Mouse (Mus musculus): Measurements from ENCODE around the gene Neurog3. TPM values are rescaled to one million over a fixed set of nuclear protein-coding genes. Genes with fewer than 3 reads are reported as not detected.

Neurog3 gene
- total and polyA plus RNA-seq, 3 experiments = not detected

DNA sequence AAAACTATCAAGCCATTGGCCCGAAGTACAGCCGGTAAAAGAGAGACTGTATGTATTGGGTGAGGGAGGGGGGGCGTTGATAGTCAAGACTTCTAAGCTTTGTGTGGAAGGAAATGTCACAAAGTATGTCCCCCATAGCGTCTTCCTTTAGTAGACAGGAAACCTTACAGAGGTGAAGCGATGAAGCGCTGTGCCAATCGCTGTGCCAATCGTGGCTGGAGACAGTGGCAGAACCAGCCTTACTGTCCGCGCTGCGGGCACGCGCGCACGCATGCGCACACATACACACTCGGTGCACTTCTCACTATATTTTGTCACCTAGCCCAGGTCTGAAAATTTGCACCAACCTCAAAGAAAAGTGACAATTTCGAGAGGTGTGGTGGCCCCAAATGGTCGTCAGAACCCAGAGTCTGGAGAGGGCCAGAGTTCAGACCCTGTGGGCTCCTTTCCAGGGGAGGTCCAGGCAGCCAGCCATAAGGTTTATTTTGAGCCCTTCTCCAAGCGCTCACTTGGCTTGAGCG is 5.1 kb upstream of the Neurog3 start:
- H3K27me3 ChIP-seq (ENCODE audit: control insufficient read depth in 1 of 2, insufficient read depth in 2 of 2, low read length in 2 of 2) = no peaks in the 10 kb centered on the region; a peak in 1 of 4 replicates

DNA sequence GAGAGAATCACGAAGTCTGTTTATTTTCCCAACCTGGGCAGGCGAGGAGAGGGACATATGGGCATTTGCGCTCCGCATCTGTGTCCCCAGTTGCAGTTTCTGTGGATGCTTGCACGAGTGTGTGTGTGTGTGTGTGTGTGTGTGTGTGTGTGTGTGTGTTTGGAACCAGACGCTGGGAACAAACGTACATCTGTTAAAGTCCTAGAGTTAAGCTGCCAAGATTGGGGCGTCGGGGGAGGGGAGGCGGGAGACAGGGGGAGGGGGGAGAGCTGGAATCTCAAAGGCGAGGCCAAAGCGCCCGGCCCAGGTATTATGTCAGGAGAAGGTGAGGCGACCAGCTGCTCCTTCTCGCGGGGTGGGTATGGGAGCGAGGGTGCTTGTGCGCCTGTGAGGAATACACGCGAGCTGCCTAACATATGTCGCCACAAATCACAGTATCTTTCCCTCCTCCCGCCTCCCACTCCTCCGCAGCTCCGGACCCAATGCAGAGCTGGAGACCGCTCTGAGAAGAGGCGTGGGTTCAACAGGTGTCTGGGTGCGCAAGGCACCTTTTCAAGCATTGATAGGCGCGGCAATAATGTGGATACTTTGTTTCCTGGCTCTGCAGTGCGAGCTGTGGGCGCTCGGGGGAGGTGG is 4.5 kb upstream of the Neurog3 start:
- Histone ChIP-seq H3K36me3 (ENCODE audit: control insufficient read depth in 1 of 2, insufficient read depth in 2 of 2, low read length in 2 of 2) (no peaks in the 10 kb centered on the region), H3K27me3 (ENCODE audit: control insufficient read depth in 1 of 2, insufficient read depth in 2 of 2, low read length in 2 of 2) (no peaks in the 10 kb centered on the region; a peak in 1 of 4 replicates), H3K79me2 (ENCODE audit: control insufficient read depth, insufficient read depth, low read length, poor library complexity) (no peaks in the 10 kb centered on the region), H3K27ac (ENCODE audit: control insufficient read depth, low read depth, low read length) (no peak overlapping the region), H3K9ac (ENCODE audit: control insufficient read depth, low read depth, low read length, poor library complexity, severe bottlenecking) (no peak overlapping the region), H3K4me1 (ENCODE audit: control insufficient read depth in 1 of 2, insufficient read depth in 2 of 2, low read length in 2 of 2) (no peaks in the 10 kb centered on the region), H3K9me3 (replicated peaks; ENCODE audit: insufficient read depth, low read length) (no peaks in the 10 kb centered on the region), H3K4me3 (ENCODE audit: control insufficient read depth in 1 of 2, insufficient read depth in 1 of 2, low read depth in 2 of 2, low read length in 2 of 2) (no peak overlapping the region)
- no peak for TF ChIP-seq EP300 (IDR thresholded peaks at IDR 0.05; ENCODE audit: low read depth in 1 of 2, low read length in 2 of 2)
- TF ChIP-seq TBP (IDR thresholded peaks at IDR 0.05; ENCODE audit: low read depth, low read length) = no peak
- TF ChIP-seq RAD21 (IDR thresholded peaks at IDR 0.05; ENCODE audit: low read depth, low read length) = no peak
- no peak for TF ChIP-seq TAL1 (IDR thresholded peaks at IDR 0.05; ENCODE audit: low read length)
- TF ChIP-seq ZMIZ1 (IDR thresholded peaks at IDR 0.05; ENCODE audit: low read depth, low read length) = no peak
- TF ChIP-seq UBTF (IDR thresholded peaks at IDR 0.05; ENCODE audit: borderline replicate concordance, insufficient read depth, low read depth, low read length) = no peak
- TF ChIP-seq POLR2A (IDR thresholded peaks at IDR 0.05; ENCODE audit: control insufficient read depth in 1 of 2, insufficient read depth in 1 of 2, low read depth in 1 of 2, low read length in 2 of 2, poor library complexity in 1 of 2) = no peak
- TF ChIP-seq ETS1 (IDR thresholded peaks at IDR 0.05; ENCODE audit: low read depth, low read length) = no peak
- no peak for TF ChIP-seq ZKSCAN1 (IDR thresholded peaks at IDR 0.05; ENCODE audit: low read depth, low read length)
- no peak for TF ChIP-seq BHLHE40 (IDR thresholded peaks at IDR 0.05; ENCODE audit: borderline replicate concordance, low read depth, low read length)
- no peak for TF ChIP-seq GABPA (IDR thresholded peaks at IDR 0.05; ENCODE audit: low read depth, low read length)
- no peak for TF ChIP-seq NELFE (IDR thresholded peaks at IDR 0.05; ENCODE audit: low read depth, low read length)
- no peak for TF ChIP-seq SIN3A (IDR thresholded peaks at IDR 0.05; ENCODE audit: low read length)
- no peak for TF ChIP-seq MYB (IDR thresholded peaks at IDR 0.05; ENCODE audit: low read depth, low read length)
- TF ChIP-seq E2F4 (IDR thresholded peaks at IDR 0.05; ENCODE audit: borderline replicate concordance, low read depth, low read length) = no peak
- no peak for TF ChIP-seq NRF1 (IDR thresholded peaks at IDR 0.05; ENCODE audit: insufficient read depth, low read depth, low read length, poor library complexity, severe bottlenecking)
- TF ChIP-seq MAFK (IDR thresholded peaks at IDR 0.05; ENCODE audit: borderline replicate concordance, low read depth, low read length) = no peak
- no peak for DNase-seq (ENCODE audit: low read depth, low spot score)

More for the DNA sequence above, 5.1 kb upstream of the Neurog3 start:
- H3K9me3 ChIP-seq (replicated peaks; ENCODE audit: insufficient read depth, low read length) = no peaks in the 10 kb centered on the region
- TF ChIP-seq CHD1 (IDR thresholded peaks at IDR 0.05; ENCODE audit: low read depth, low read length) = no peak
- TF ChIP-seq ZNF384 (IDR thresholded peaks at IDR 0.05; ENCODE audit: low read depth, low read length) = no peak
- TF ChIP-seq HCFC1 (IDR thresholded peaks at IDR 0.05; ENCODE audit: low read depth, low read length) = no peak
- no peak for TF ChIP-seq MEF2A (IDR thresholded peaks at IDR 0.05; ENCODE audit: extremely low read depth, insufficient replicate concordance, low read depth, low read length, poor library complexity, severe bottlenecking)
- TF ChIP-seq MAFK (IDR thresholded peaks at IDR 0.05; ENCODE audit: borderline replicate concordance, low read depth, low read length) = no peak
- TF ChIP-seq RAD21 (IDR thresholded peaks at IDR 0.05; ENCODE audit: low read depth, low read length) = no peak
- TF ChIP-seq MYB (IDR thresholded peaks at IDR 0.05; ENCODE audit: low read depth, low read length) = no peak
- TF ChIP-seq KAT2A (conservative IDR thresholded peaks at IDR 0.05; ENCODE audit: low read depth, low read length) = no peak
- TF ChIP-seq ZMIZ1 (IDR thresholded peaks at IDR 0.05; ENCODE audit: low read depth, low read length) = no peak
- TF ChIP-seq MAX (IDR thresholded peaks at IDR 0.05; ENCODE audit: low read length) = no peak
- no peak for TF ChIP-seq ZC3H11A (IDR thresholded peaks at IDR 0.05; ENCODE audit: low read depth, low read length)
- TF ChIP-seq CHD2 (IDR thresholded peaks at IDR 0.05; ENCODE audit: low read length) = no peak
- no peak for TF ChIP-seq ZKSCAN1 (IDR thresholded peaks at IDR 0.05; ENCODE audit: low read depth, low read length)
- TF ChIP-seq RCOR1 (IDR thresholded peaks at IDR 0.05; ENCODE audit: low read depth, low read length) = no peak
- TF ChIP-seq CTCF (IDR thresholded peaks at IDR 0.05 in 2 of 3, conservative IDR thresholded peaks at IDR 0.05 in 1 of 3; ENCODE audit: control insufficient read depth in 1 of 3, insufficient read depth in 1 of 3, low read depth in 2 of 3, low read length in 3 of 3, poor library complexity in 1 of 3, severe bottlenecking in 1 of 3) = no peak
- no peak for TF ChIP-seq MXI1 (IDR thresholded peaks at IDR 0.05; ENCODE audit: low read depth, low read length)
- no peak for TF ChIP-seq E2F4 (IDR thresholded peaks at IDR 0.05; ENCODE audit: borderline replicate concordance, low read depth, low read length)
- no peaks in the 10 kb centered on the region for H3K36me3 ChIP-seq (ENCODE audit: control insufficient read depth in 1 of 2, insufficient read depth in 2 of 2, low read length in 2 of 2)
- no peak overlapping the region for H3K4me3 ChIP-seq (ENCODE audit: control insufficient read depth in 1 of 2, insufficient read depth in 1 of 2, low read depth in 2 of 2, low read length in 2 of 2)
- H3K9ac ChIP-seq (ENCODE audit: control insufficient read depth, low read depth, low read length, poor library complexity, severe bottlenecking) = no peak overlapping the region
- no peak for DNase-seq (ENCODE audit: low read depth, low spot score)
- H3K79me2 ChIP-seq (ENCODE audit: control insufficient read depth, insufficient read depth, low read length, poor library complexity) = no peaks in the 10 kb centered on the region
- H3K4me1 ChIP-seq (ENCODE audit: control insufficient read depth in 1 of 2, insufficient read depth in 2 of 2, low read length in 2 of 2) = no peaks in the 10 kb centered on the region
- H3K27ac ChIP-seq (ENCODE audit: control insufficient read depth, low read depth, low read length) = no peak overlapping the region

Measured in MEL (cell line).